Mouse (Mus musculus): ENCODE measurements around the gene Nfatc3. TPM values are rescaled to one million over a fixed set of nuclear protein-coding genes. Genes with fewer than 3 reads are reported as not detected.
A peak's percentile ranks its signal among the peaks of the same experiment; 100 is the strongest.

Gene Nfatc3
- polyA plus RNA-seq, 1 experiment from 2014 or later: 8.9 TPM

DNA sequence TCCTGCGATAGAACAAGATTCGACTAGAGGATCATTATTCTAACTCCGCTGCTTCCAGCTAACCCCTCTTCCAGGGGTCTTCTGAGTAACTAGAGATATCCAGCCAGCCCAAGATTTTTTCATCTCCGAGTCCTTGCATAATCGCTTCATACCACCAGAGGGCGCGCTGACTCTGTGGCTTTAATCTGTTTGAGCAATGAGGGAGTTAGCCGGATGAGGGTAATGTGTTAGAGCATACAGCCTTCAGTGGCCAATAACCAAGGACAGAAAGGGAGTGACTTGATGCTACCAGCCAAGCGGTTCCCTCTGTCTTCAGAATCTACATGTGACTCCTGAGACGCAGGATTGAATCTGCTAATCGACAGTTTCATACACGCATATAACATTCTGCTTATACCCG, 82.1 kb downstream of the Nfatc3 start:
- Histone ChIP-seq H3K27me3 (ENCODE audit: control insufficient read depth, insufficient read depth, low read length) (peaks cover 22% of the 10 kb centered on the region), H3K9ac (ENCODE audit: low read depth, low read length) (no peak overlapping the region), H3K4me1 (ENCODE audit: control insufficient read depth, insufficient read depth, low read length) (peaks cover 15% of the 10 kb centered on the region), H3K4me3 (ENCODE audit: low read length) (no peak overlapping the region), H3K9me3 (ENCODE audit: control insufficient read depth, low read length) (no peaks in the 10 kb centered on the region), H3K4me2 (replicated peaks; ENCODE audit: low read depth, low read length) (no peak overlapping the region), H3K27ac (ENCODE audit: low read depth, low read length) (no peak overlapping the region), H3K36me3 (ENCODE audit: control insufficient read depth, insufficient read depth, low read length) (no peaks in the 10 kb centered on the region)
- peak; percentile 36; the same call in 1 of the 2 replicates for ATAC-seq (ENCODE audit: low FRiP score, low TSS enrichment)
- 14% methylated on average over 13 of the region's 13 CpGs for WGBS

DNA sequence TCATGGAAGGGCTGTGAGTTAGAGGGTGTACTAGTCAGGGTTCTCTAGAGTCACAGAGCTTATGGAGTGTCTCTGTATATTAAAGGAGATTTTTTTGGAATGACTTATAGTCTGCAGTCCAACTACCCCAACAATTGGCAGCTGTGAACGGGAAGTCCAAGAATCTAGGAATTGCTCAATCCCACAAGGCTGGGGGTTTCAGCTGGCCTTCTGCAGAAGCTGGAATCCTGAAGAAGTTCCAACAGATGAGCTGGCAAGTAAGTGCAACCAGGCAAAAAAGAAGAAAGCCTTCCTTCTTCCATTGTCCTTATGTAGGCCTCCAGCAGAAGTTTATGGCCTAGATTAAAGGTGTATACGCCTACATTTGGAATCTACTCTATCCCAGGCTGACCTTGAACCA, 86.7 kb downstream of the Nfatc3 start:
- H3K36me3 ChIP-seq (ENCODE audit: control insufficient read depth, insufficient read depth, low read length): no peaks in the 10 kb centered on the region
- no peak for ATAC-seq (ENCODE audit: low FRiP score, low TSS enrichment)
- no peaks in the 10 kb centered on the region for H3K4me1 ChIP-seq (ENCODE audit: control insufficient read depth, insufficient read depth, low read length)
- H3K27ac ChIP-seq (ENCODE audit: low read depth, low read length): no peak overlapping the region
- no peak overlapping the region for H3K4me3 ChIP-seq (ENCODE audit: low read length)
- no peaks in the 10 kb centered on the region for H3K27me3 ChIP-seq (ENCODE audit: control insufficient read depth, insufficient read depth, low read length)
- no peak overlapping the region for H3K4me2 ChIP-seq (replicated peaks; ENCODE audit: low read depth, low read length)
- H3K9me3 ChIP-seq (ENCODE audit: control insufficient read depth, low read length): no peaks in the 10 kb centered on the region
- H3K9ac ChIP-seq (ENCODE audit: low read depth, low read length): no peak overlapping the region
- 91% methylated on average over 2 of the region's 2 CpGs for WGBS

DNA sequence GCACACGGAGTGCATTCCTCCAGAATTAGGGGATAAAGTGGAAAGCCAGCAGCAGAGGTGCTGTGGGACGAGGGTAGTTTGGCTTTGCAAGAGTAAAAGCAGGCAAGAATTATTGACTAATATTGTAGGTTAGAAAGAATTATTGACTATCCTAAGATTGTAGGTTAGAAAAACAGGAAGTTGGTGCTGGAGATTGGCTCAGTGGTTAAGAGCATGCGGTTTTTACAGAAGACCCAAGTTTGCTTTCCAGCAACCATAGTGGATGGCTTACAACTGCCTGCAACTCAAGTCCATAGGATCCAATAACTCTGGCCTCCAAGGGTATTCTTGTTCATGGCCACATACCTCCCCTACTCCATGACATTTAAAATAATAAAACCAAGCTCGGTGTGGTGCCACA, 87.4 kb downstream of the Nfatc3 start:
- H3K4me2 ChIP-seq (replicated peaks; ENCODE audit: low read depth, low read length): no peak overlapping the region
- H3K4me1 ChIP-seq (ENCODE audit: control insufficient read depth, insufficient read depth, low read length): peaks cover 5% of the 10 kb centered on the region
- no peak overlapping the region for H3K4me3 ChIP-seq (ENCODE audit: low read length)
- H3K27me3 ChIP-seq (ENCODE audit: control insufficient read depth, insufficient read depth, low read length): no peaks in the 10 kb centered on the region
- H3K36me3 ChIP-seq (ENCODE audit: control insufficient read depth, insufficient read depth, low read length): no peaks in the 10 kb centered on the region
- no peak overlapping the region for H3K27ac ChIP-seq (ENCODE audit: low read depth, low read length)
- ATAC-seq (ENCODE audit: low FRiP score, low TSS enrichment): no peak
- H3K9ac ChIP-seq (ENCODE audit: low read depth, low read length): no peak overlapping the region
- 90% methylated on average over 4 of the region's 4 CpGs for WGBS
- no peaks in the 10 kb centered on the region for H3K9me3 ChIP-seq (ENCODE audit: control insufficient read depth, low read length)

DNA sequence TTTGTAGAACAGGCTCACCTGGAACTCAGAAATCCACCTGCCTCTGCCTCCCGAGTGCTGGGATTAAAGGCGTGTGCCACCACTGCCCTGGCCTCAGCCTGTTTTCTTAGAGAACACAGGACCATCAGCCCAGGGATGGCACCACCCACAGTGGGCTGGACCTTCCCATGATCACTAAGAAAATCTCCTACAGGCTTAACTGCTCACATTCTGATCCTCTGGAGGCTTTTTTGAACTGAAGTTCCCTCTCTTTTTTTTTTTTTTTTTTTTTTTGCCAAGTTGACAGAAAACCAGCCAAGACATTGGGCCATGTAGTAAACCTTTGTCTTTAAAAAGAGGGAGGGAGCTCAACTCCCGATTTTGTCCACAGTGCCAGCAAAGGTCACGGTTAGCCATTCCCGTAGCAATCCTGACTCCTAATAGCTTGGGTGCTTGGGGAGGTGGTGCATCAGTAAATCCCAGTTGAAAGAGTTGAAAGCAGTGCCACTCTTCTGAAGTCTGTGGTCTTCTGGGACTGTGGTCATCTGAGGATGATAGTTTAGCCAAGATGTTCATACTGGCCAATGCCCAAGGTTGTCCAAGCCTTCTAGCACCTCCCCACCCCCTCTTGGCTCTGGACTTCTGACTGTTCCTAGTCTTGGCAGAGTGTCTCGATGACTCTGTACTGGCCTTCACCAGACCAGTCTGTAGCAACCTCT, 89.4 kb downstream of the Nfatc3 start:
- WGBS: 90% methylated on average over 6 of the region's 6 CpGs
- Histone ChIP-seq H3K36me3 (ENCODE audit: control insufficient read depth, insufficient read depth, low read length) (no peaks in the 10 kb centered on the region), H3K27ac (ENCODE audit: low read depth, low read length) (no peak overlapping the region), H3K9ac (ENCODE audit: low read depth, low read length) (no peak overlapping the region), H3K4me1 (ENCODE audit: control insufficient read depth, insufficient read depth, low read length) (peaks cover 6% of the 10 kb centered on the region), H3K9me3 (ENCODE audit: control insufficient read depth, low read length) (no peaks in the 10 kb centered on the region), H3K4me2 (replicated peaks; ENCODE audit: low read depth, low read length) (no peak overlapping the region), H3K27me3 (ENCODE audit: control insufficient read depth, insufficient read depth, low read length) (no peaks in the 10 kb centered on the region), H3K4me3 (ENCODE audit: low read length) (no peak overlapping the region)
- ATAC-seq (ENCODE audit: low FRiP score, low TSS enrichment): no peak

DNA sequence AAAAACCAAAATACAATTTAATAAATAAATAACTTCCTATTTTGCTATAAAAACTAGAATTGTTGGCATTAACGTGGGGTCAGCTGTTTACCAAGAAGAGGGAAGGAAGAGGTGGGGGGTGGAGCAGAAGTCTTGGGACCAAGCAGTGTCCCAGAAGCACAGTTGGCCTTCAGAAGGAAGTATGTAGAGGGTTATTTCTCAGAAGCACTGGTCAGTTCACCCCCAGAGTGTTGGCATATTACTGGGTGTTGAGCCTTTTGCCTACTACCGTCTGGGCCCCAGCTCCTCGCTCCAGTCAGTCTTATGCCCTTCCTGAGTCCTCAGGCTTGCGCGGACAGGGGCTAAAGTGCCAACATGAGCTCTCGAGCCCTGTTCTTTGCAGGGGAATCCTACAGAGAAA, 90.4 kb downstream of the Nfatc3 start:
- no peak for ATAC-seq (ENCODE audit: low FRiP score, low TSS enrichment)
- no peak overlapping the region for H3K4me3 ChIP-seq (ENCODE audit: low read length)
- H3K36me3 ChIP-seq (ENCODE audit: control insufficient read depth, insufficient read depth, low read length): no peaks in the 10 kb centered on the region
- no peaks in the 10 kb centered on the region for H3K9me3 ChIP-seq (ENCODE audit: control insufficient read depth, low read length)
- no peaks in the 10 kb centered on the region for H3K27me3 ChIP-seq (ENCODE audit: control insufficient read depth, insufficient read depth, low read length)
- no peak overlapping the region for H3K9ac ChIP-seq (ENCODE audit: low read depth, low read length)
- 90% methylated on average over 6 of the region's 6 CpGs for WGBS
- no peak overlapping the region for H3K4me2 ChIP-seq (replicated peaks; ENCODE audit: low read depth, low read length)
- no peak overlapping the region for H3K27ac ChIP-seq (ENCODE audit: low read depth, low read length)
- H3K4me1 ChIP-seq (ENCODE audit: control insufficient read depth, insufficient read depth, low read length): peaks cover 6% of the 10 kb centered on the region

DNA sequence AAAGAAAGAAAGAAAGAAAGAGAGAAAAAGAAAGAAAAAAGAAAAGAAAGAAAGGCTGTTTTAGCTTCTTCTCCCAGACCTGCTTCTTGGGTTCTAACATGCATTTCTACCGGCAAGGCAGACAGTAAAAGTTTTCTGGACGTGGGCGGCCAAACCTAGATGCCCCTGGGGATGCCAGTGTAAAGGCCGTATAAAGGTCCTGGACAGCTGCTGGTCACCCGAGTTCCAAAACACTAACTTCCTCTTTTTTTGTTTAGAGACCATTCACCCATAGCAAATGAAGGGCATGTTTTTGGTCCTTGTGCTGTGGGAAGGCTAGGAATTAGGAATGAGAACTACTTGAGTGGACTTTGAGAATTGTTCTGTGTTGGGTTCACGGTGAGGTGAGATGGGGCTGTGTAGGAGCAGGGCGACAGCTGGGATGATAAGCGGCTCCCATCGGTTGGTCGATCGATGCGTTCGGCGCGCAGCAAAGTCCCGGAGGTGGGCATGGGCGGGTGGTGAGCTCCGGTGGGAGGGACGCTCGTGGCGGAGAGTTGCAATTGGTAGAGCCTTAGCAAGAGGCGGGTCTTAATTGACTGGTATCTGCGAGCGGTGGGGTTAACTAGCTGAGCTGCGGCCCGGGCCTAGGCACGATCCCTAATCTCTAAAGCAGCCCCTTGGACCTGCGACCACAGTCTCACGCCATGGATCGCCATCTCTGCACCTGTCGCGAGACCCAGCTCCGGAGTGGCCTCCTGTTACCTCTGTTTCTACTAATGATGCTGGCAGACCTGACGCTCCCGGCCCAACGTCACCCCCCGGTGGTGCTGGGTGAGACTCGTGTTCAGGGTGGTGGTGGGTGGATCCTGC, 91.4 kb downstream of the Nfatc3 start, which contains the start of gene Pla2g15:
Pla2g15 (plus strand) TSS at position 599 of the 852 bp plus-strand sequence.
- peak; percentile 98 for ATAC-seq (ENCODE audit: low FRiP score, low TSS enrichment)
- WGBS: under 1% methylated on average over 38 of the region's 38 CpGs
- Histone ChIP-seq H3K27ac (ENCODE audit: low read depth, low read length) (peak within 1 kb of the TSS; percentile 31; the same call in 1 of the 2 replicates), H3K9me3 (ENCODE audit: control insufficient read depth, low read length) (no peaks in the 10 kb centered on the region), H3K9ac (ENCODE audit: low read depth, low read length) (peak within 1 kb of the TSS; percentile 78), H3K27me3 (ENCODE audit: control insufficient read depth, insufficient read depth, low read length) (no peaks in the 10 kb centered on the region), H3K4me1 (ENCODE audit: control insufficient read depth, insufficient read depth, low read length) (peaks cover 6% of the 10 kb centered on the region), H3K36me3 (ENCODE audit: control insufficient read depth, insufficient read depth, low read length) (peaks cover 7% of the 10 kb centered on the region; the same call in 1 of the 2 replicates), H3K4me2 (replicated peaks; ENCODE audit: low read depth, low read length) (peak within 1 kb of the TSS; percentile 69), H3K4me3 (ENCODE audit: low read length) (peak within 1 kb of the TSS; percentile 82)

DNA sequence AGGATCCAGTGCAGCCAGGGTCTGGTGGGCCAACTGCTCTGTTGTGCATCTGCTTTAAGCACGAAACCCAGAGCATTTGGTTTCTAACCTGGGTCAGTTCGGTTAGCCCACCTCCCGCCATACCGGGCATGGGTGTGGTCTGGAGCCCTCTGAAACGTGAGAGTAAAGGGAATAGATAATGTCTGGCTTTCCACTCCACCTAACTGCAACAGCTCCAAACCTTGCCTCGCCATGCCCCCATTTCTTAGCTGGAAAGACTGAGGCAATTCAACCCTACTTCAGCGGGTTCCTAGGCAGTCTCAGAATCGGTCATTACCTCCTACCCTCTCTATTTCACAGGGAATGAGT, 92.0 kb downstream of the Nfatc3 start:
- Histone ChIP-seq H3K36me3 (ENCODE audit: control insufficient read depth, insufficient read depth, low read length) (peaks cover 7% of the 10 kb centered on the region; the same call in 1 of the 2 replicates), H3K27ac (ENCODE audit: low read depth, low read length) (no peak overlapping the region), H3K9ac (ENCODE audit: low read depth, low read length) (peak overlapping the region; percentile 78), H3K9me3 (ENCODE audit: control insufficient read depth, low read length) (no peaks in the 10 kb centered on the region), H3K4me2 (replicated peaks; ENCODE audit: low read depth, low read length) (peak overlapping the region; percentile 69), H3K4me3 (ENCODE audit: low read length) (peak overlapping the region; percentile 82), H3K27me3 (ENCODE audit: control insufficient read depth, insufficient read depth, low read length) (no peaks in the 10 kb centered on the region), H3K4me1 (ENCODE audit: control insufficient read depth, insufficient read depth, low read length) (peaks cover 6% of the 10 kb centered on the region)
- 23% methylated on average over 8 of the region's 8 CpGs for WGBS
- ATAC-seq (ENCODE audit: low FRiP score, low TSS enrichment): no peak

DNA sequence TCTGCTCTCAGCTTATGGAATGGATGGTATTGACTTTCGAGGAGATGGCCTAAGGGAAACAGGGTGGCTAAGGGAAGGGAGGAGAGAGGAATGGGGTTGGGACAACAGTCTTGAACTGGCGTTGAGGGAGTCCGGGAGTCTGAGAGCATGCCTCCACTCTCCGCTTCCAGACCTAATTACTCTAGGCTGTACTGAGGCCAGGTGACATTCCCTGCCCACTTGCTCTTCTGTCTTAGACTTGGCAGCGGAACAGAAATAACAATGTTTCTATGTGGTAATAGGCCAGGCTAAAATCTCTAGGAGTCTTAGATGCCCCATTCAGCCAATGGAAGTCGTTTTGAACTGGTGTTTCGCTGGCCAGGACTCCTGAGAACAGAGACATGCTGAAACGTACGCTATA, 92.4 kb downstream of the Nfatc3 start:
- Histone ChIP-seq H3K9me3 (ENCODE audit: control insufficient read depth, low read length) (no peaks in the 10 kb centered on the region), H3K4me1 (ENCODE audit: control insufficient read depth, insufficient read depth, low read length) (peaks cover 6% of the 10 kb centered on the region), H3K9ac (ENCODE audit: low read depth, low read length) (peak overlapping the region; percentile 78; the same call in 1 of the 2 replicates), H3K4me2 (replicated peaks; ENCODE audit: low read depth, low read length) (peak overlapping the region; percentile 69), H3K27me3 (ENCODE audit: control insufficient read depth, insufficient read depth, low read length) (no peaks in the 10 kb centered on the region), H3K4me3 (ENCODE audit: low read length) (peak overlapping the region; percentile 82), H3K36me3 (ENCODE audit: control insufficient read depth, insufficient read depth, low read length) (peaks cover 7% of the 10 kb centered on the region; the same call in 1 of the 2 replicates), H3K27ac (ENCODE audit: low read depth, low read length) (no peak overlapping the region)
- ATAC-seq (ENCODE audit: low FRiP score, low TSS enrichment): no peak
- WGBS: 79% methylated on average over 9 of the region's 9 CpGs

DNA sequence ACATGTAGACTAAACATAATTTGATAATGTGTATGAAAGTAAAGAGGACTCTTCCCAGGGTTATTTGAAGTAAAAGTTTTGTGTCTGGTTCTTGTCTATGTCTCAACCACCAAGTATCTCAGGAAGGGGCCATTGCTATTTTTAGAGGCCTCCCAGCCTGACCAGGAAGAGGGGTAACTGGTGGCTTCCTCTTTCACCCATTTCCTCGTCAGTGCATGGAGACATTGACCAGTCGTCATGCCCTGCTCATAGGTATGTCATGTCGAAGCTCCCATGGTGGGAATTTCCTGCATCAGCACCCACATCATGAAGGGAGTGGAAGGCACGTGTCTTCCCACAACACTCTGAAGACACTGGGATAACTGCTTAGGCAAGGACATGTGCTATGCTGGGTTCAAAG, 94.2 kb downstream of the Nfatc3 start:
- Histone ChIP-seq H3K4me2 (replicated peaks; ENCODE audit: low read depth, low read length) (no peak overlapping the region), H3K27me3 (ENCODE audit: control insufficient read depth, insufficient read depth, low read length) (no peaks in the 10 kb centered on the region), H3K4me1 (ENCODE audit: control insufficient read depth, insufficient read depth, low read length) (peaks cover 6% of the 10 kb centered on the region), H3K27ac (ENCODE audit: low read depth, low read length) (no peak overlapping the region), H3K9me3 (ENCODE audit: control insufficient read depth, low read length) (no peaks in the 10 kb centered on the region), H3K4me3 (ENCODE audit: low read length) (no peak overlapping the region), H3K9ac (ENCODE audit: low read depth, low read length) (no peak overlapping the region), H3K36me3 (ENCODE audit: control insufficient read depth, insufficient read depth, low read length) (peaks cover 7% of the 10 kb centered on the region; the same call in 1 of the 2 replicates)
- ATAC-seq (ENCODE audit: low FRiP score, low TSS enrichment): no peak
- 79% methylated on average over 4 of the region's 4 CpGs for WGBS

Measured in kidney, embryonic 14.5 days (tissue).